Mouse (Mus musculus): ENCODE data around the gene Arhgef33. TPM values are rescaled to one million over a fixed set of nuclear protein-coding genes. Genes with fewer than 3 reads are reported as not detected.

Arhgef33 gene
- polyA plus RNA-seq, 1 experiment from 2014 or later: 1.2 TPM

GRCm38 (mm10) chr17:80431997-80432396 is 124.8 kb downstream of the Arhgef33 start:
- no peak for ATAC-seq (ENCODE audit: insufficient number of reproducible peaks, insufficient read depth, low FRiP score, low read depth)
- no peaks in the 10 kb centered on the region for H3K9me3 ChIP-seq (ENCODE audit: control insufficient read depth, low read depth, low read length)
- H3K4me3 ChIP-seq (ENCODE audit: low read depth, low read length): no peak overlapping the region
- H3K9ac ChIP-seq (replicated peaks; ENCODE audit: low read depth, low read length): no peak overlapping the region
- no peaks in the 10 kb centered on the region for H3K4me1 ChIP-seq (ENCODE audit: control insufficient read depth, insufficient read depth, low read length)
- H3K4me2 ChIP-seq (replicated peaks; ENCODE audit: low read depth, low read length): no peak overlapping the region
- 96% methylated on average over 9 of the region's 9 CpGs for WGBS
- H3K27ac ChIP-seq (ENCODE audit: low read length): no peak overlapping the region
- peaks cover 11% of the 10 kb centered on the region; the same call in 1 of the 2 replicates for H3K36me3 ChIP-seq (ENCODE audit: control insufficient read depth, insufficient read depth, low read length)
- no peaks in the 10 kb centered on the region for H3K27me3 ChIP-seq (ENCODE audit: control insufficient read depth, insufficient read depth, low read length)

- Histone ChIP-seq H3K36me3 (ENCODE audit: control insufficient read depth, insufficient read depth, low read length) (peaks cover 19% of the 10 kb centered on the region; the same call in 1 of the 2 replicates), H3K9me3 (ENCODE audit: control insufficient read depth, low read depth, low read length) (no peaks in the 10 kb centered on the region), H3K4me3 (ENCODE audit: low read depth, low read length) (no peak overlapping the region), H3K4me2 (replicated peaks; ENCODE audit: low read depth, low read length) (no peak overlapping the region), H3K4me1 (ENCODE audit: control insufficient read depth, insufficient read depth, low read length) (no peaks in the 10 kb centered on the region), H3K27ac (ENCODE audit: low read length) (no peak overlapping the region), H3K9ac (replicated peaks; ENCODE audit: low read depth, low read length) (no peak overlapping the region), H3K27me3 (ENCODE audit: control insufficient read depth, insufficient read depth, low read length) (no peaks in the 10 kb centered on the region)
- 67% methylated on average over 3 of the region's 3 CpGs for WGBS
- no peak for ATAC-seq (ENCODE audit: insufficient number of reproducible peaks, insufficient read depth, low FRiP score, low read depth)
These were observed 127.2 kb downstream of the Arhgef33 start for GRCm38 (mm10) chr17:80434430-80434829.

GRCm38 (mm10) chr17:80435680-80436079 is 128.5 kb downstream of the Arhgef33 start:
- Histone ChIP-seq H3K27me3 (ENCODE audit: control insufficient read depth, insufficient read depth, low read length) (no peaks in the 10 kb centered on the region), H3K36me3 (ENCODE audit: control insufficient read depth, insufficient read depth, low read length) (peaks cover 19% of the 10 kb centered on the region; the same call in 1 of the 2 replicates), H3K27ac (ENCODE audit: low read length) (no peak overlapping the region), H3K4me1 (ENCODE audit: control insufficient read depth, insufficient read depth, low read length) (no peaks in the 10 kb centered on the region), H3K9me3 (ENCODE audit: control insufficient read depth, low read depth, low read length) (no peaks in the 10 kb centered on the region), H3K4me3 (ENCODE audit: low read depth, low read length) (no peak overlapping the region), H3K9ac (replicated peaks; ENCODE audit: low read depth, low read length) (no peak overlapping the region), H3K4me2 (replicated peaks; ENCODE audit: low read depth, low read length) (no peak overlapping the region)
- 83% methylated on average over 5 of the region's 5 CpGs for WGBS
- ATAC-seq (ENCODE audit: insufficient number of reproducible peaks, insufficient read depth, low FRiP score, low read depth): no peak

GRCm38 (mm10) chr17:80445433-80445832 is 138.2 kb downstream of the Arhgef33 start:
- Histone ChIP-seq H3K27ac (ENCODE audit: low read length) (no peak overlapping the region), H3K9me3 (ENCODE audit: control insufficient read depth, low read depth, low read length) (no peaks in the 10 kb centered on the region), H3K27me3 (ENCODE audit: control insufficient read depth, insufficient read depth, low read length) (no peaks in the 10 kb centered on the region), H3K4me3 (ENCODE audit: low read depth, low read length) (no peak overlapping the region), H3K9ac (replicated peaks; ENCODE audit: low read depth, low read length) (no peak overlapping the region), H3K4me1 (ENCODE audit: control insufficient read depth, insufficient read depth, low read length) (no peaks in the 10 kb centered on the region), H3K36me3 (ENCODE audit: control insufficient read depth, insufficient read depth, low read length) (peaks cover 33% of the 10 kb centered on the region), H3K4me2 (replicated peaks; ENCODE audit: low read depth, low read length) (no peak overlapping the region)
- ATAC-seq (ENCODE audit: insufficient number of reproducible peaks, insufficient read depth, low FRiP score, low read depth): no peak
- 90% methylated on average over 7 of the region's 7 CpGs for WGBS

GRCm38 (mm10) chr17:80446470-80446869 is 139.3 kb downstream of the Arhgef33 start:
- 88% methylated on average over 5 of the region's 5 CpGs for WGBS

More at GRCm38 (mm10) chr17:80446470-80446869, 139.3 kb downstream of the Arhgef33 start:
- no peak overlapping the region for H3K4me2 ChIP-seq (replicated peaks; ENCODE audit: low read depth, low read length)
- H3K36me3 ChIP-seq (ENCODE audit: control insufficient read depth, insufficient read depth, low read length): peaks cover 36% of the 10 kb centered on the region
- no peak overlapping the region for H3K9ac ChIP-seq (replicated peaks; ENCODE audit: low read depth, low read length)
- H3K4me1 ChIP-seq (ENCODE audit: control insufficient read depth, insufficient read depth, low read length): no peaks in the 10 kb centered on the region
- H3K9me3 ChIP-seq (ENCODE audit: control insufficient read depth, low read depth, low read length): no peaks in the 10 kb centered on the region
- no peak overlapping the region for H3K4me3 ChIP-seq (ENCODE audit: low read depth, low read length)
- ATAC-seq (ENCODE audit: insufficient number of reproducible peaks, insufficient read depth, low FRiP score, low read depth): no peak
- H3K27ac ChIP-seq (ENCODE audit: low read length): no peak overlapping the region
- no peaks in the 10 kb centered on the region for H3K27me3 ChIP-seq (ENCODE audit: control insufficient read depth, insufficient read depth, low read length)

Other genes with a start within 250 kb of the Arhgef33 start
- gene Hnrnpll, start 245.1 kb upstream of the Arhgef33 start, polyA plus RNA-seq (2014; fragmentation: Nextera tagmentation; extraction: Ambion mirVana): 65.6 and 66.6 TPM in 2 replicates
- gene Galm, start 179.9 kb upstream of the Arhgef33 start, polyA plus RNA-seq (2014; fragmentation: Nextera tagmentation; extraction: Ambion mirVana): 19.3 and 20.0 TPM in 2 replicates
- gene Srsf7, start 100.1 kb upstream of the Arhgef33 start, polyA plus RNA-seq (2014; fragmentation: Nextera tagmentation; extraction: Ambion mirVana): 597 and 627 TPM in 2 replicates
- 0.13 TPM in 1 of 2 replicates, not detected in the other for gene Ttc39d, start 99.9 kb upstream of the Arhgef33 start, polyA plus RNA-seq (2014; fragmentation: Nextera tagmentation; extraction: Ambion mirVana)
- 36.1 and 40.7 TPM in 2 replicates for gene Gemin6, start 83.0 kb upstream of the Arhgef33 start, polyA plus RNA-seq (2014; fragmentation: Nextera tagmentation; extraction: Ambion mirVana)
- gene Morn2, start 17.2 kb upstream of the Arhgef33 start, polyA plus RNA-seq (2014; fragmentation: Nextera tagmentation; extraction: Ambion mirVana): 22.2 and 26.5 TPM in 2 replicates
- 19.8 and 20.4 TPM in 2 replicates for gene Dhx57, start 16.9 kb upstream of the Arhgef33 start, polyA plus RNA-seq (2014; fragmentation: Nextera tagmentation; extraction: Ambion mirVana)
- 2.8 TPM in 1 of 2 replicates, not detected in the other for gene Gm10190, start 66.1 kb downstream of the Arhgef33 start, polyA plus RNA-seq (2014; fragmentation: Nextera tagmentation; extraction: Ambion mirVana)
- 8.1 and 9.3 TPM in 2 replicates for gene Sos1, start 173.0 kb downstream of the Arhgef33 start, polyA plus RNA-seq (2014; fragmentation: Nextera tagmentation; extraction: Ambion mirVana)

All from stomach, embryonic 14.5 days (tissue).